Mouse (Mus musculus) heart, adult 11 months (tissue): Measurements from ENCODE around the gene Tsc22d2.

ENCODE experiments used
- DNase-seq: peaks from one replicate; pipeline ENCODE4 v3.0.0; 2022

Gene Tsc22d2

GRCm38 (mm10) chr3:58414234-58414938 is at the start of gene Tsc22d2:
TSS of gene Tsc22d2 (plus strand) at chr3:58414715.
- peak; percentile 99 for DNase-seq

GRCm38 (mm10) chr3:58366756-58367155 is 47.8 kb upstream of the Tsc22d2 start:
- DNase-seq = no peak

- no peak for DNase-seq
These were observed 43.7 kb upstream of the Tsc22d2 start for GRCm38 (mm10) chr3:58370811-58371210.

- DNase-seq = peak; percentile 99
These were observed 42.2 kb upstream of the Tsc22d2 start for GRCm38 (mm10) chr3:58372066-58372904.

- no peak for DNase-seq
These were observed 41.7 kb upstream of the Tsc22d2 start for GRCm38 (mm10) chr3:58372905-58373208.

- DNase-seq = peak; percentile 83
These were observed 40.2 kb upstream of the Tsc22d2 start for GRCm38 (mm10) chr3:58374281-58374680.

GRCm38 (mm10) chr3:58376713-58377112 is 37.8 kb upstream of the Tsc22d2 start:
- peak; percentile 78 for DNase-seq

- peak; percentile 52 for DNase-seq
These were observed 36.9 kb upstream of the Tsc22d2 start for GRCm38 (mm10) chr3:58377589-58378134.

- DNase-seq = peak; percentile 2
These were observed 31.8 kb upstream of the Tsc22d2 start for GRCm38 (mm10) chr3:58382676-58383075.

- DNase-seq = peak; percentile 22
These were observed 29.5 kb upstream of the Tsc22d2 start for GRCm38 (mm10) chr3:58385060-58385459.

GRCm38 (mm10) chr3:58388731-58389130 is 25.8 kb upstream of the Tsc22d2 start:
- DNase-seq = no peak

GRCm38 (mm10) chr3:58398541-58398940 is 16.0 kb upstream of the Tsc22d2 start:
- DNase-seq = peak; percentile 61

- DNase-seq = peak; percentile 81
These were observed 14.6 kb upstream of the Tsc22d2 start for GRCm38 (mm10) chr3:58399931-58400330.

- DNase-seq = no peak
These were observed 2.8 kb upstream of the Tsc22d2 start for GRCm38 (mm10) chr3:58411669-58412068.

GRCm38 (mm10) chr3:58413671-58414070 is 844 bp upstream of the Tsc22d2 start:
- DNase-seq = peak; percentile 78

GRCm38 (mm10) chr3:58414986-58415883 is 720 bp downstream of the Tsc22d2 start:
- peak; percentile 99 for DNase-seq

- peak; percentile 98 for DNase-seq
These were observed 1.6 kb downstream of the Tsc22d2 start for GRCm38 (mm10) chr3:58415884-58416725.

GRCm38 (mm10) chr3:58416726-58417437 is 2.4 kb downstream of the Tsc22d2 start:
- DNase-seq = peak; percentile 96

GRCm38 (mm10) chr3:58418724-58419705 is 4.5 kb downstream of the Tsc22d2 start:
- DNase-seq = no peak

GRCm38 (mm10) chr3:58428861-58429260 is 14.3 kb downstream of the Tsc22d2 start:
- DNase-seq = no peak
